Mouse (Mus musculus): ENCODE results near the gene Gm5089. TPM values are rescaled to one million over a fixed set of nuclear protein-coding genes. Genes with fewer than 3 reads are reported as not detected.
"Not testable (repeated sequence)": the region's sequence is repeated elsewhere in the genome, so short reads cannot be mapped to it uniquely, and the experiment has no call there.

The Gm5089 gene
- total RNA-seq, 4 experiments from 2014 or later, result 0.19 to 0.59 (median 0.41) TPM; not detected in 1

DNA sequence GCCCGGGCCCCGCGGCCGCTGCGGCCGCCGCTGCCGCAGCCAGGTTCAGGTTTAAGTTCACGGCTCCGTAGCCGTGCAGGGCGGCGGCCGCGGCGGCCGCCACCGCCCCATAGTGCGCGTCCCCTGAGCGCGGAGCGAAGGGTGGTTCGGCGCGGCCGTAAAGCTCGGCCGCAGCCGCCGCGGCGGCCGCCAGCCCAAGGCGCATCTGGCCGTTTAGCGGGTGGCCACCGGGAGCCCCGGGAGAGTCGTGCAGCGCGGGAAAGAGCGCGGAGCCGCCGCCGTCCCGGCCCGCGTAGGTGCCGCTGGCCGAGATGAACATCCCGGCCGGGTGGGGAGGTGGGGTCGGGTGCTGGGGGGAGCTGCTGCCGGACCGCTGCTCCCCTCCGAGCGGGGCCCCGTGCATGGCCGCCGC lies 13.4 kb upstream of the Gm5089 start:
- no peak for DNase-seq (ENCODE audit: low spot score in 2 of 2)

DNA sequence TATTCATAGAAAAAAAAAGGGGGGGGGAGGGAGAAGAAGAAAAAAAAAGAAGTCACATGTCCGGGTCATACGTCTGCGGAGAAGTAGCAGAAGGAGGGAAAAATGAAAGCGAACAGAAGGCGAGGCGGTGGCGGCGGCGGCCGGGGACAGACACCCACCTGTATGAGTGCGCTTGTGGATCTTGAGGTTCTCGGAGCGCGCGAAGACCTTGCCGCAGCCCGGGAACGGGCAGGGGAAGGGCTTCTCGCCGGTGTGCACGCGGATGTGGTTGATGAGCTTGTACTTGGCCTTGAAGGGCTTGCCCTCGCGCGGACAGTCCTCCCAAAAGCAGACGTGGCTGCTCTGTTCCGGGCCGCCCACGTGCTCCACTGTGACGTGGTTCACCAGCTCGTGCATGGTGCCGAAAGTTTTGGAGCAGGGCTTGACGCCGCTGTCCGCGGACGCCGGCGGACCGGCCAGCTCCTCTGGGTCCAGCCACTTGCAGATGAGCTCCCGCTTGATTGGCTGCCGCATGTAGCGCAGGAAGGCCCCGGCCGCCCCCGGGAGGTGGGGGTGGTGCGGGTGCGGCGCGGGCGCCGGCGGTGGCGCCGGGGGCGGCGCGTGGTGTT lies 12.9 kb upstream of the Gm5089 start:
- DNase-seq (ENCODE audit: low spot score in 2 of 2), result not testable (repeated sequence)

DNA sequence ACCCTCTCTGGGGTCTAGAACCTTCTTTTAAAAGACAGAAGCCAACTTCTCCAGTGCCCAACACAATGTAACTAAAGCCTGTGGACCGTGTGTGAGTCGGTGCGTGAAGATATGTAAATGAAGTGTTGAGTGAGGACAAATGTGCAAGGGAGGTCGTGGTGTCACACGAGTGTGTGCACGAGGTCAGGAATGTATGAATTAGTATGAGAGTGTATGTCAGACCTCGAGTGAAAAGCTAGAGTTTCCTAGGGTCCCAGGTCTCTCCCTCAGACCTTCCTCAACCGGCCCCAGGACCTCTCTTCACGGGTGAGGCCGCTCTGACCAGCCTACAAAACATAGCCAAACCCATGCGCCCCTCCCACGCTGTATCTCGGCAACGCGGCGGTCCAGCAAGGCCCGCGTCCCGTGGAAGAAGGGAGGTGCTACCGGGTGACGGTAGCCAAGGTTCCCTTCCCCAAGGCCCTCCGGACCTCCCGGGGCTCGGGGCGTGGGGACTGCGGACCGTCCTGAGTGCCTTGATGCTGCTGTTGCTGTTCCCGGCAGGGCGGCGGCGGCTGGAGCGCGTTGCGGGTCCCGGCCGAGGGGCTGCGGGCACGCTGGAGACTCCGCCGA lies 12.3 kb upstream of the Gm5089 start:
- DNase-seq (ENCODE audit: low spot score in 2 of 2), result no peak

DNA sequence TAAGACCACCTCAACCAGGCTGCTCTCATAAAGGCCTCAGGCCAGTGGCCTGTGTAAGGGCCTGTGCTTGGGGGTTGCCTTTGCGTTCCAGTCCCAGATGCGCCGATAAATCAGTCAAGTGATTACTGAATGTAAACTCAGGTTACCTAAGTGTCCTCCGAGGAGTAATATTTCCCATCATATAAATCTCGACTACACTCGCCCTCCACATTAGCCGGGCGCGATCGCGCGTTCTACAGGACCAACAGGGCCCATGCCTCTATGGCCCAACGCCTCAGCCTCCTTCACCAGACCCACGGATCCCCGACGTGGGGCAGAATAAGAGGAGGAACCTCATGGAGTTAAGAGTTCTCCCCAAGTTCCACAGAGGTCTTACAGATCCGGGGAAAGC lies 11.8 kb upstream of the Gm5089 start:
- DNase-seq (ENCODE audit: low spot score in 2 of 2), result no peak

DNA sequence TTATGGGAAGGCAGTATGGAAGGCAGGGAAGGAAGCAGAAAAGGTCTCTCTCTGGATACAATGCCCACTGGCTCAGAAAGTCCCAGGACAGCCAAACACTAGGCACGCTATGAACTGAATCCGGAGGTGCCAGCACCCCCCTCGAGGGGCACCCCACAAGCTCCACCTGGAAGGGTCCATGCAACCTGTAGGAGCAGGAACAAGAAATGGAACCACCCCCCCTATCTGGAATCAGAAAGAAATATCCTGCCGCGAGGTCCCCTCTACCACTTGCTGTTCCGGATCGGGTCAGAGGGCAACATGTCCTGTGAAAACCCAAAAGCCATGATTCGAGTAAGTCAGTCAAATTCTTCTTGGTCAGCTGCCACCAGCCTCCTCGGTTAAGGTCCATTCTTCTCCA lies 11.1 kb upstream of the Gm5089 start:
- DNase-seq (ENCODE audit: low spot score in 2 of 2), result no peak

DNA sequence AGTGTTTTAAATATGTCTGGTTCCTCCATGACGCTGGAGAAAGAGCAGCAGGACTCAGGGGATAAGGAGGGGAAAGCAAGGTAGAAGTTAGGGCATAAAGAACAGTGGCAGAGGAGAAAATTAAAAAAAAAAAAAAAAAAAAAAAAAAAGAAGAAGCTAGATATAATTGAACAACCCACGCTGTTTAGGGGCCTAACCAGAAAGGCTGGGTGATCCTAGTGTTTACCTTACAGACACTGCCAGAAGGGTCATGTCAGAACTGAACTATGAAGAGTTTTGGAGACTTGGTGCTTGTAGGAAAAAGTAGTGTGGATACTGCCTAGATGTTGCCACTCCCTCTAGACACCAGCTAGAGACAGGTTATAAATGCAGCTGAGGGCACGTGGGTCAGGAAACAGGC lies 10.6 kb upstream of the Gm5089 start:
- DNase-seq (ENCODE audit: low spot score in 2 of 2), result no peak

DNA sequence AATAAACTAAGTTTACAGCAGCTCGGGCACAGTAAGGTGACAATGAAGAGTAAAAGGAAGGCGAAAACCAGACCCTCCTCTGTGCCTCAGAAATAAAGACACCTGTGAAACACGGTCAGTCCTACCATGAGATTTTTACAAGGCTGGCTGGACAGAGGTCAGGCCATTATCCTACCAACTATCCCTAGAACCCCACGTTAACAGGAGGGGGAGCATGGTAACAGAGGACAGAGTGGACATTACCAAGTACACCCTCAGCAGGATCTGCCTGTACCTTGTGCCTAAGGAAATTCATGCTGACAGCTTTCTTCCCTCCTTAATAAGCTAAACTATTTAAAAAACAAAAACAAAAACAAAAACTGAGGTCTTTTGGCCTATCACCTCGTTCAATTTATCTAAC lies 9.3 kb upstream of the Gm5089 start:
- no peak for DNase-seq (ENCODE audit: low spot score in 2 of 2)

DNA sequence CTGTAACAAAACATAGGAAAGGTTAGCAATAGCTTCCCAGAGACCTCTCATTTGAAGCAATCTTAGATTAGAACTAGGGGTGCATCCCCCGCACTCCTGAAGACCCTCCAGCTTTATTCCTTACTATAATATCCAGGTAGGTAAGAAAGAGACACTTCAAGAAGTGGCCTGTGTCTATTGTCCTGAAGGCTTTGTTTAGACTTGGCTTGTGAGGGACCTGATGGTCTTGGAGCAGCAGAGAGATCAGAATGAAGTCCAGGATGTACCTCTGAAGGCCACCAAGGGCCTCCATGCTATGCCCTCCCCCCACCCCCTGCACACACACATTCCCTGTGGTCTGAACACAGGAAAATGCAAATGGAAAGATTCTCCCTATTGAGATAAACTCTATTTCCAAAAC lies 8.9 kb upstream of the Gm5089 start:
- no peak for DNase-seq (ENCODE audit: low spot score in 2 of 2)

DNA sequence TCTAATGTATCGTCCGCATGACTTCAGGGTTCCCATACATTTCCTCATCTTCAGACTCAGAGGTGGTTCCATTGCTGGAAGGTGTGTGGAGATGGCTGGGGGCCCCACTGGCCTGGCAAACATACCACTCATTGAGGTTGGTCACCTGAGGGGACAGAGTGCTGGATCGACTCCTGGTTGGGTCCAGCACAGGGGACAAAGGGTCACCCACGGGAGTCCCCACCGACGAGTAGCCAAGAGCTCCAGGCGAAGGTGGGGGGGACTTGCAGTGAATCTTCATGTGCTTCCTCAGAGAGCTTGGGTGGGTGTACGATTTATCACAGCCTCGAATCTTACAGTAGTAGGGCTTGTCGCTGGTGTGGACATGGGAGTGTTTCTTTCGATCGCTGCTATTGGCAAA lies 8.4 kb upstream of the Gm5089 start:
- DNase-seq (ENCODE audit: low spot score in 2 of 2), result not testable (repeated sequence)

DNA sequence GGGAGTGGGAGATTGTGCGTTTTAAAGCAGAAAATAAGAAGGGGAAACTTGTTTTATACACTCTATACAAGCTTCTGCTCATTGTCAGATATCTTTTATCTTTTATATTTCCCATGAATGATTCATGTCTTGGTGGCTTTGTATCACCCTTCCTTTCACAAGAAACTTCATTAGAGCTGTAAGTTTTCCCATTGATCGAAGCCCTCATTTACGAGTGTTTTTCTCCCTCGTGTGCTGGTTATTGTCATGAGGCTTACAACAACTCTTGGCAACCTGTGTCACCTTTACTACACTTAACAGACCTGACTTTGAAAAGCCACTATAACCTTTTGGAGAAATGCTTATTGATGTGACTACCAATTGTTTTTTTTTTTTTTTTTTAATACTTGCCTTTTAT lies 4.6 kb upstream of the Gm5089 start:
- DNase-seq (ENCODE audit: low spot score in 2 of 2), result no peak

DNA sequence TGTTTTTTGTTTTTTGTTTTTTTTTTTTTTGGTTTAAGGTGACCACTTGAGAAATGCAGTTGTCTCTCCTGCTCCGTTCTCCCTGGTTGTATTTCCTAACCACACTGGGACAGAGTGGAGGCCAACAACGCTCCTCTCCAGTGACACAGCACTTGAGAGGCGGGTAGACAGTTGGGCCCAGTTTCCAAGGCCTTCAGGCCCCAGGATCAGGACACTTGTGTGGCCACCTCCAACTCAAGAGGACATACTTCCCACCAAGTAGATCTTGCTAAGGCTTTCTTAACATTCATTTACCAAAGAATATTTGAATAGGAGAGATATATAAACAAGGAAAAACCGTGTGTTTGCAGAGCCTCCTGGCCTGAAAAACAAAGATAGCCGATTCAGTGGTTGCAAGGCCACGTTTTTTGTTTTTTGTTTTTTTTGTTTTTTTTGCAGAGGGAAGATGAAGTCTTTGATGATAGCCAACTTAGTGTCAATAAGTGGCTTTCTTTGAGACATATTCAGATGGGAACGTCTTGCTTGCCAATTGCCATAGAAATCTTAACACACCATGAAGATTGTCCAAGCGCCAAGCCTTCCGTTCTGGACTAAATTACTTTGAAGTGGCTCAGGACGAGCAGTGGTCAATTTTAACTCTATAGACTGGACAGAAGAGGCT lies 4.1 kb upstream of the Gm5089 start:
- no peak for DNase-seq (ENCODE audit: low spot score in 2 of 2)

DNA sequence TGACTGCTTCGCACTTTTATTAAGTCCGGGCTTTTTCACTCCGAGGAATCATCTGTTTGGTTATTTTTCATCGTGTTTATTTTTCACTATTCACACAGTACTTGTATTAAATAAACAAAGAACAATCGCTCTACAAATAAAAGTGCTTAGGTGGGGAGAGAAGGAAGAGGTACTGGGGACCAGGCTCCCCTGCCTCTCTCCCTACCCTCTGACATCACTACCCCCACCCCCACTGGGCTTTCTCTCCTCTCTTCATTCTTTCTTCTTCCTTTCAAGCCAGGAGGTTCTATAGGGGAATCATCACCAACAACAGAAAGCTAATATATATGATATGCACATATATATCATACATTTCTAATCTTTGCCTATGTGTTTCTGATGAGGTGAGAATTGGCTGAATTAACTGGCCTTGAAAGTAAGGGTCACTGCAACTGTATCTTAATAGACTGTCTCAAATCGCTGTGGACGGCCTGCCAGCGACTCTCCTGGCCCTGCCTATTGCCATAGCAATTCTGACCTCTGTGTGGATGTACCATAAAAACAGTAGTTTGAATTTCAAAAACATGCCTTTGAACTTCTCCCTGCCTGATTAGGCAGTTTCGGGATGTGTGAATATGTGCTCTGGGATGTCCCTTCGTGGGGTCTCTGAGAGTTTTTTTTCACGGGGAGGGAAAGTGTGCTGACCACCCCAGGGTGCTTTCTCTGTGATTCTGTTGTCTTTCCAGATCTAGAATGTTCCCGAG lies 3.3 kb upstream of the Gm5089 start:
- DNase-seq (ENCODE audit: low spot score in 2 of 2), result no peak

DNA sequence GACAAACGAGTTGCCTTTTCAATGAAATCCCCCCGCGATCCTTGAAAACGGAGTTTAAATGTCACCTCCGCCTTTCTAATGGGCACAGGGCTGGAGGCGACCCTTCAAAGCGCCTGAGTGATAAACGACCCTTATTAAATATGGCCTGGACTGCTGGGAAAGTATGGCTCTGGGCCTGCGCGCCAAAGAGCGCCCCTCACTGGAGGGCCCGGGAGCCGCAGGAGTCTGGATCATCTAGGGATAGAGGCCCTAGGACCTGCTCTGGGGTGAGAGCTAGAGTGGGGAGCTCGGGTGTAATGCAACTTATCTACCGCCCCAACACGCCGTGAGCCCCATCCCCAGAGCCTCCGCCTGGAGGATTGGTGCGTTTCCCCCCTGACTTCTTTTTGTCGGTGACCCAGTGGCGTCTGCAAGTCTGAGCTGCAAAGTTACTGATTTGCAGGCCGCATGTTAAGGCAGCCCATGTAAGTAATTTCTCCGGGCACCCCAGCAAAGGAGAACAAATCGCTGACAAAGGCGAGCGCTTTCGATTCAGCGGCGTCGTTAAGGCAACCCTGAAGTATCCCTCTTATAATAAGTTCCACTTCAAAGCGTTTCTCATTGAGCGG lies 2.6 kb upstream of the Gm5089 start:
- DNase-seq (ENCODE audit: low spot score in 2 of 2), result no peak

DNA sequence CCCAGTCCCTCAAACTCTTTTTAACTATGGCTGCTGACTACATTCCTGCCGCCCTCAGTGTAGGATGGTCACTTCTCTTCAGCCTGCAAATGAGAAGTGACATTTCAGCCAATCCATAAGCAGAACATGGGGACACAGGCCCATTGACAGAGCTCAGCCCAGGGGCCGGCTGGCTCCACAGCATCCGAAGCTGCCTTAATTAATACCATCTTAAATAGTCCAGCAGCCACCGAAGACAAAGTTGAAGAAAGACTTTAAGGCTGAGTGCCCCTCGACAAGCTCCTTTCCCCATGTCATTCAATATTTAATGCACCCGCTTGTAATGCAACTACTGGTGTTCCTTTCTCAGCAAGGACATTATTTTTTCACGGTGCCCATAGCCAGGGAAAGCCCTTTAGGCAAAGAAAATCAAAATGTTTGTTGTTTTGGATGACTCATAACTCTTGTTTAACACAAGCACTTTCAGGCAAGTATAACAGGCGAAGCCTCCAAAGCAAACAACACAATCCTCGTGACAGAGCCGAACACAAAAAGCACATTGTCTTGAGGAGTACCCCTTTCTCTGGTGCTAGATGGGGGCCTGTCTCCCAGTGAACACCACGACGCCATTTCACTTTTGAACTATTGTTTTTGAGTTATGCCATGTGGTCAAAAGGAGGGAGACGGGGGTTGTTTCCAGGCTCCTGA lies 1.9 kb upstream of the Gm5089 start:
- no peak for DNase-seq (ENCODE audit: low spot score in 2 of 2)

DNA sequence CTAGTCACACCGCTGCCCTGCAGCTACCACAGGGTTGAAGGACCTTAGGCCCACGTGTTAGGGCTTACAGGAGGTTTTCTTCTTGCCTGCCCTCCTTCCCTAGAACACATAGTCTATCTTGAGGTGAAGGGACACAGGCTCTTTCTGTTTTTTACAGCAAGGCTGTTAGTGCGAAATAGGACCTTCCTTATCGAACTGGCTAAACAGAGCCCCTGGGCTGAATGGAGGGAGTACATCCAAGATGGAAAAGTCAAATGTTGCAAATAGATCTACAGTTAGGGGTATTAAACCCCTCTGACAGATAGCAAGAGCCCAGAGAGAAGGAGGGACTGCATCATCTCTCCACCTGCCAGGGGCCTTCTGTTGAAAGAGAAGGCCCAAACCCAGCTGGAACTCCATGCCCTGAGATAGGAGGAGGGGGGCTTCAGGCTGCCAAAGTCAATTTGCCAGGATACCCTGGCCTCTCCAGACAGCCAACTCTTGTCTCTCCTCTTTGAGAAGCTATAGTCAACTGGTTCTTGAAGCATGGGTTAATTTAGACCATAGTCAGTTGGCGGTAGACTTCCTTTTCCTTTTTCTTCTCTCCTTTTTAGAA lies 733 bp upstream of the Gm5089 start:
- no peak for DNase-seq (ENCODE audit: low spot score in 2 of 2)

DNA sequence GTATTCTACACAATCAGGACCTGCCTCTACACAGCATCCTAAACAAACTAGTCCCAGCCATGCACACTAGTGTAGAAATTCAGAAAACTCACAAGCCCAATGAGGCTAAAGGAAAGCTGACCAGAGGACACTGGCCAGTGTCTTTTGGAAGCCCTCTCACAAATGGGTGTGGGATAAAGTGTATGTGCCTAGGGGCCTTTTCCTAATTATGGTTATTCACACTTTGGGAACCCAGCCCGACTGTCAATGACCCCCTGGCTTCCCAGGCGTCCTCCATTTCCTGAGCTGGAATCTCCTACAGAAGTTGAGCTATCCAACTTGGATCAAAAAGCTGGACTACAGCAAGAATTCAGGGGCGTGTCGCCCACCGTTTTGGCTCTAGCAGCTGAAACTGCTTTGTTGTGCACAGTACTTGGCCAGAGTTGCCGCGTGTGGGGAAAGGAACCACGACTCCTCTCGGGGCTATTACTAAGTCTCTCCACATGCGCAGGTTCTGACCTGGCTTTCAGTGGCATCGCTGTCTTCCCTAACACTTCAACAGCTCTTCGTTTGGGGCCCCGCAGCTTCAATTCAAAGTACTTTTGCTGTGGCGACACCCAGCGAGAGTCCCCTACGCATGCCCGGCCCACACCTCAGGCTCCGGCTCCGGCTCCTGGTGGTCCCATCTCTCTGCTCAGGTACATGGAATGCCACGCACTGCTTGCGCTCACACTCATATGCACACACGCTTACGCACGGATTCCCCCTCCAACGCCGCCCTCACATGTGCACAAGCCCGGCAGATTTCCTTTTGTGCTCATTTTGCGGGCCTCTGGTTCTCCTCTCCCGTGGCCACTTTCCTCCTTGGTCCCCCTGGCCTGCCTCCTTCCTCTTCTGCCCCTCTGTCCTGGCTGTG lies 1.1 kb downstream of the Gm5089 start:
- DNase-seq (ENCODE audit: low spot score in 2 of 2), result no peak

DNA sequence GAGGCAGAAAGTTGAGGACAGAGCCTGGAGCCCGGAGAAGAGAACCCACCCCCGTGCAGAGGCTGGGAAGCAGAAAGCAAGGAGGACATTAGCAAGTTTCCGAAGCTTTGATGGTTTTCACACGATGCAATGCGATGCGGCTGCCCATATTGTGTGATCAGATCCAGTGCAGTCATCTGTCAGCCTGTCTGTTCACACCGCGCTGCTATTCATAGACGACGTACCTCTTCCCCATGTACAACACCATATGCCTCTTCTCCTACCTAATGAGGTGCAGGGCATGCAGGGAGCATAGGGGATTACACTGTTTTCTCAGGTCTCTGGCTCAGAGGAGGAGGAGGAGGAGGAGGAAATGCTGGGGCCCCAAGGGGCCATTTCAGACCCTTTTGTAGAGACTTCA lies 14.1 kb downstream of the Gm5089 start:
- DNase-seq (ENCODE audit: low spot score in 2 of 2), result no peak

DNA sequence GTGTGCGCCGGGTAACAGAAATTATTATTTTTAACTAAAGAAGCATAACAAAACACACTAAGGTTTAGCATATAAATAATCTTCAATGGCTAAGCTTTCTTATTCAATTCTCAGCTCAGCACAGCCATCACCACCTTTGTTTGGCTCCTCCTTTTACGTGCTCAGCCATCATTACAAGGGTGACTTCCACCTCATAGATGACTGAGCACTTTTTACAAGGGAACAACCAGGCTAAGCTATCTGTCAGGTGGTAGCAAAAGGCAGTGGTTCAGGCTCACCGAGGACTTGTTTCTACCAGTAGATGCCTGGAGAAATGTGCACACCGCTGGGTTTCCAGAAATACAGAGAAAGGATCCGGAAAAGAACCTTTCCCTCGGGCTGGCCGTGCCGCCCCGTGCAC lies 16.9 kb downstream of the Gm5089 start:
- no peak for DNase-seq (ENCODE audit: low spot score in 2 of 2)

DNA sequence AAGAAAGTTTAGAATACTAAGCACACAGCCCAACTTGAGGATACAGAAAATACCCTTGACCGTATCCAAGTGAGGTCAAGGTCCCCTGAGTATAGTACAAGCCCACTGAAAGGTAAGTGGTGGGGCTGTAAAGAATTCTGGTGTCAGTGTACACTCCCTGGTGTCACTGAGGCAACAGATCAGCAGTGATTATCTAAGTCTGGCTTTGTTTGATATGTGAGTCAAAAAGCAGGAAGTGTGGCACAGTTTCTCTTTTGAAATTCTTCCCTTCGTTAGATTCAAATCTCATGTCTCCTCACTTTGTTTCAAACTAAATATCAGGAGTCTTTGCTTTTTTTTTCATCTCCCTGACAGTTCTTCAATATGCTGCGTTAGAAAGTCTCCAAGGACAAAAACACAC lies 18.4 kb downstream of the Gm5089 start:
- no peak for DNase-seq (ENCODE audit: low spot score in 2 of 2)

DNA sequence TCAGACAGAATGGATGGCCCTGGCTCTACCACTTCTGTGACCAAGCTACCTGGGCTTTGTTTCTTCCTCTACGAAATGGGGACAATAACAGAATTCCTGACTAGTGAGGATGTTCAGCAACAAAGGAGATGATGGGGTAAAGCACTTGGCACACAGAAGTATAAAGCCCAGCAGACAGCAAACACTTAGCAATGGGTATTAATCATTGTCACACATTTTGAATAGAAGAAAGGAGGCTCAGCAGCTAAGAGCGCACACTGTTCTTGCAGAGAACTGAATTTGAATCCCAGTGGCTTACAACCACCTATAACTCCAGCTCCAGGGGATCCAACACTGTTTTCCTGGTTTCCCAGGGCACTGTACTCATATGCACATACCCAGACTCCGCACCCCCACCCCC lies 23.3 kb downstream of the Gm5089 start:
- no peak for DNase-seq (ENCODE audit: low spot score in 2 of 2)
